Mouse (Mus musculus) bone marrow macrophage, adult 2 months (primary cell): ENCODE data around the gene Gm20388.

Source experiments
- CTCF ChIP-seq: IDR thresholded peaks from 2 replicates; pipeline ENCODE4 v1.5.1; 2012; ENCODE audit warnings: low read depth, mild to moderate bottlenecking, low read length, moderate library complexity
- POLR2A ChIP-seq: IDR thresholded peaks from 2 replicates; pipeline ENCODE4 v1.6.1; 2012; ENCODE audit warnings: mild to moderate bottlenecking, low read depth, low read length, borderline replicate concordance

DNA sequence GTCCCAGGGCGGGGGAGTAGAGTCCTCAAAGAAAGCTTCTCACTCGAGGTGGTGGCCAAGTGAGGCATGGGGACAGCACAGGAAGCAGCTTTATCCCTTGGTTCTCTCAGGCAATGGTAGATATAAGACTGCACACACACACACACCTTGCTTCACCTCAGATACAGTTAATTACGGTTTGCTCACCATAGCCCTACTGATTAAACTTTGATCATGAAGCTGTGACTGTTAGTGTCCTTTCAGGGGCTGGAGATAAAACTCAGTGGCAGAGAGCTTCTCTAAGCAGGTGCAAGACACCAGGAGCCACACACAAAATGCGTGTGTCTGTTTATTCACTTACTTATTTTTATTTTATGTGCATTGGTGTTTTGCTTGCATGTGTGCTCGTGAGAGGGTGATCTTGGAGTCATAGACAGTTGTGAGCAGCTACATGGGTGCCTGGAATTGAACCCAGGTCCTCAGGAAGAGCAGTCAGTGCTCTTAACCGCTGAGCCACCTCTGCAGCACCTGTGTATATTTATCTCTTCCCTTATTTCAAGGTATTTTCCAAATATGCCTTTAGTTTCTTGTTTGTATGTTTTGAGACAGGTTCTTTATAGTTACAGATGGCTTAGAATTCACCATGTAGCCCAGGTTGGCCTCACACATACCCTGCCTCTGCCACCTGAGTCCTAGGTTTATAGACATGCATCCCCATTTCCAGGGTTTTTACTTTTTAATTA lies 3897.4 kb downstream of the Gm20388 start:
- TF ChIP-seq POLR2A, result no peak
- no peak for TF ChIP-seq CTCF
